Mouse (Mus musculus): Measurements from ENCODE around the gene Angptl2. TPM values are rescaled to one million over a fixed set of nuclear protein-coding genes. Genes with fewer than 3 reads are reported as not detected.

The Angptl2 gene
- polyA plus RNA-seq, 1 experiment from 2014 or later: 24.3 TPM

GRCm38 (mm10) chr2:33295115-33295514 is 79.2 kb downstream of the Angptl2 start:
- H3K27me3 ChIP-seq (ENCODE audit: poor library complexity, severe bottlenecking): no peaks in the 10 kb centered on the region
- H3K4me3 ChIP-seq: no peak overlapping the region
- no peak overlapping the region for H3K27ac ChIP-seq
- 92% methylated on average over 5 of the region's 5 CpGs for WGBS
- no peaks in the 10 kb centered on the region for H3K36me3 ChIP-seq (replicated peaks)
- peaks cover 1% of the 10 kb centered on the region for H3K4me1 ChIP-seq
- no peak for DNase-seq (ENCODE audit: extremely low spot score, low spot score)
- H3K9me3 ChIP-seq: no peaks in the 10 kb centered on the region

Other genes starting within 250 kb of the Angptl2 start
- gene Slc2a8, start 234.0 kb upstream of the Angptl2 start, polyA plus RNA-seq (2016; fragmentation: Nextera tagmentation; extraction: Ambion mirVana): 14.2 and 14.8 TPM in 2 replicates
- gene Garnl3, start 84.4 kb upstream of the Angptl2 start, polyA plus RNA-seq (2016; fragmentation: Nextera tagmentation; extraction: Ambion mirVana): 8.6 and 9.1 TPM in 2 replicates
- gene Ralgps1, start 155.4 kb downstream of the Angptl2 start, polyA plus RNA-seq (2016; fragmentation: Nextera tagmentation; extraction: Ambion mirVana): 6.2 and 6.9 TPM in 2 replicates
- 6.6 and 7.6 TPM in 2 replicates for gene Zbtb34, start 215.3 kb downstream of the Angptl2 start, polyA plus RNA-seq (2016; fragmentation: Nextera tagmentation; extraction: Ambion mirVana)

Measured in forebrain, embryonic 10.5 days (tissue).